Mouse (Mus musculus): Measurements from ENCODE around the gene Fam114a1.

- TF ChIP-seq POLR2A (IDR thresholded peaks at IDR 0.05; ENCODE audit: extremely low read depth, insufficient read depth, low read length) (no peak), CTCF (IDR thresholded peaks at IDR 0.05; ENCODE audit: extremely low read depth, insufficient read depth, low read length) (no peak)
Measured at GRCm38 (mm10) chr5:64960857-64961391, 8.9 kb upstream of the Fam114a1 start.
